Mouse (Mus musculus): ENCODE measurements around the gene Epb41l2.

GRCm38 (mm10) chr10:25488456-25488855, 128.9 kb downstream of the Epb41l2 start:
- TF ChIP-seq POLR2A (IDR thresholded peaks at IDR 0.05; ENCODE audit: low read depth, low read length) (no peak), CTCF (IDR thresholded peaks at IDR 0.05; ENCODE audit: extremely low read depth, insufficient read depth, insufficient read length, insufficient replicate concordance) (peak; percentile 72; the same call in 1 of the 2 replicates)

Data from spleen, adult 2 months (tissue).